Mouse (Mus musculus) embryonic fibroblast, embryonic 13.5 days (primary cell): ENCODE measurements around the gene Lpin1. TPM values are rescaled to one million over a fixed set of nuclear protein-coding genes. Genes with fewer than 3 reads are reported as not detected.

Source experiments
- H3K27ac ChIP-seq: 2 replicates; pipeline ENCODE4 v1.5.1; 2012; ENCODE audit warnings: low read length, control low read depth, inconsistent platforms; ENCODE audit not compliant: insufficient read depth
- H3K4me1 ChIP-seq: 2 replicates; pipeline ENCODE4 v1.6.1; 2011; ENCODE audit warnings: low read length; ENCODE audit not compliant: control insufficient read depth, insufficient read depth
- H3K4me3 ChIP-seq: 2 replicates; pipeline ENCODE4 v1.5.1; 2011; ENCODE audit warnings: mild to moderate bottlenecking, control low read depth, low read length; ENCODE audit not compliant: insufficient read depth
- CTCF ChIP-seq: IDR thresholded peaks from 2 replicates; pipeline ENCODE4 v1.5.1; 2011; ENCODE audit warnings: mild to moderate bottlenecking, control low read depth, low read length, moderate library complexity, borderline replicate concordance; ENCODE audit not compliant: insufficient read depth
- POLR2A ChIP-seq: IDR thresholded peaks from 2 replicates; pipeline ENCODE4 v1.6.1; 2011; ENCODE audit warnings: low read depth, mild to moderate bottlenecking, control low read depth, low read length, moderate library complexity
- polyA plus RNA-seq: library from polyadenylated mRNA; stranded (reverse); fragments of >200 nt; gene quantifications from 2 replicates; pipeline ENCODE4 v1.2.4, GENCODE M21; 2011; ENCODE audit warnings: low read depth; ENCODE audit not compliant: missing spikeins, insufficient read length

The Lpin1 gene
- polyA plus RNA-seq, 1 experiment: 8.9 TPM

DNA sequence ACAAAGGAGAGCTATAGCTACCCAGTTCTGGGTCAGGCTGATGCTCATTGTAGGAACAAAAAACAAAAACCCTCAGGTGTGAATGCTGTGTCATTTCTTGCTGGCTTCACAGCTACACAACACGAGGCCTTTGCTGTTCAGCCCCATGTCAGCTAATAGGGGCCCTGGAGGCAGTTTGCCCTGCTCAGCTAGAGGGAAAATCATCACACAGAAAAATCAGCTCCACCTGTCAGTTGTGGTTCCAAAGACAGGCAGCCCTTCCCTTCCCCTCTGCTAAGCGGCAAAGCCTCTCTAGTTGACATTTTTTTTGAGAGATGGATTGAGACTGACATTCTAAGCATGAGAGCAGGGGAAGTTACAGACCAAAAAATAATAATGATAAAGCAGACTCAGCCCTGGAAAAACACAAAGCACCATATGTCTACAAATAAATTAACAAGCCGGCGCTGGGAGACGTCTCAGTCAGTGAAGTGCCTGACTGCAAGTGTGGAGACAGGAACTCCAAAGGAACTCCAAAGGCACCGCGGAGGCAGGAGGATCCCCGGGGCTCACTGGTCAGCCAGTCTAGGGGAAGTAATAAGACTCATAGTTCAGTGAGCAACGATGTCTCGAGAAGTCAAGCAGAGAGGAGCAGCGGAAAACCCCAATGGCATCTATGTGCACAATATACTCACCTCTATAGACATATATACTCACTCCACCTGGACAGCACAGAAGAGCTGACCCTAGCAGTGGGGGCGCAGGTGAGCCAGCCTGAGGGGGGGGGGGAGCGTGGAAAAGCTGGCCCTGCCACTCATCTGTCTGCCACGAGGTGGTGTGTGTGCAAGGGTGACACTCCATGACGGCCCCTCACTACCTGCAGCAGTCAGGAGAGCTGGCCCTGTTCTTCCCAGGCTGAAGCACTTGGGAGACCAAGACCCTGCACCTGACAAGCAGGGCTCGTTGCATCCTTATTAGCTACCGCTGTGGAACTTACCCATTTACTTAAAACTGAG lies 103.7 kb downstream of the Lpin1 start:
- H3K4me1 ChIP-seq: no peaks in the 10 kb centered on the region
- no peak for TF ChIP-seq CTCF
- no peak for TF ChIP-seq POLR2A
- no peak overlapping the region for H3K4me3 ChIP-seq

DNA sequence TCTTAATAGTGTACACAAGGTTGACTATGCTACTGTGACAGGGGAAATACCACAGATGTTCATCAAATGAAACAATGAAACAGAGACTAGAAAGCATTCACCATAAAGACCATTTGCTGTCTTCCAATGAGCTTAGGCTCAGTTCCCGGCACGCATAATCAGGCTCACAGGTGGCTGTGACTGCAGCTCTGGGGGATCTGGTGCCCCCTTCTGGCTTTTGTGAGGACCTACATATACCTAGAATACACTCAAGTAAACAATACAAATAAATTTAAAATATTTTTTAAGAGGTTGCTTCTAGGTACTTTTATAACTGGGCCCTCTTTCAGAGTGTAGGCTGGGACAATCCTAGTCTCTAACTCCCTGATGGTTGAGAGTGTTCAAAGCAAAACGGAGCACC lies 106.5 kb downstream of the Lpin1 start:
- H3K4me3 ChIP-seq: no peak overlapping the region
- no peaks in the 10 kb centered on the region for H3K4me1 ChIP-seq
- no peak for TF ChIP-seq CTCF
- no peak overlapping the region for H3K27ac ChIP-seq

More for the DNA sequence above, 103.7 kb downstream of the Lpin1 start:
- H3K27ac ChIP-seq: no peak overlapping the region

DNA sequence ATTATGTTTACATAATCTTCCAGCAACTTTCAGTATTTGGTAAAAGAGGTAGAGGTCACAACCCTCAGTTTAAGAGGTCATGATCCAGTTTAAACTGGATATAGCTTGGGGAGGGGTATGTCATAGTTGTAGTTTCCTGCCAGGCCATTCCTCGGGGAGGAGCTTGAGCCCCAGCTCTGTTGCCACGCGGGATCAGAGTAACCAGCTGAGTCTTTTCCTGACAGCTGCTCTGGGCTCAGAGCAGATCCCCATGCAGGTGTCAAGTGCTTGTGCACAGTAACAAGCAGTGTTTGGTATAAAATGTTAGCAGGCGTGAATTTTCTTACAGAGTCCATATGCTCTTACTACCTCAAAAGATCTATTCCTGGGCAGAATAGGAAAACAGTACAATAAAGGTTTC lies 112.8 kb downstream of the Lpin1 start:
- H3K4me1 ChIP-seq: no peaks in the 10 kb centered on the region
- TF ChIP-seq POLR2A: no peak
- no peak for TF ChIP-seq CTCF
- H3K4me3 ChIP-seq: no peak overlapping the region

DNA sequence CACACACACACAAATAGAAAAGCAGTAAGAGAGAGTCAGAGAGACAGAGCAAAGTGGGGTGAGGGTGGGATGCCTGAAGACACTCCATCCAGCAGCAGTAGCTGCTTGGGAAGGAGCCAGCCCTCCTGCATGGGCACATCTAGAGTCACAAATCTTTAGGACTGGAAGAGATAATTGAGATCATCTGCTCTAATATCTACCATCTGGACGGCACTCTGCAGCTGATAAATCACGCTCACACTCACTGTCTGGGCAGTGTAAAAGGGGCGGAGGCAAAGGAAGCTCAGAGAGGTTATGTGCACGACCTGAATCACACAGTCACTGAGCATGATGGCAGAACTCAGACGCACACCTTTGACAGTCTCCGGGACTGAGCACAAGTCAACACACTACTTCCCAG lies 118.1 kb downstream of the Lpin1 start:
- TF ChIP-seq CTCF: no peak
- TF ChIP-seq POLR2A: no peak
- H3K27ac ChIP-seq: no peak overlapping the region
- H3K4me1 ChIP-seq: no peaks in the 10 kb centered on the region
- H3K4me3 ChIP-seq: no peak overlapping the region

More for the DNA sequence above, 112.8 kb downstream of the Lpin1 start:
- H3K27ac ChIP-seq: no peak overlapping the region

DNA sequence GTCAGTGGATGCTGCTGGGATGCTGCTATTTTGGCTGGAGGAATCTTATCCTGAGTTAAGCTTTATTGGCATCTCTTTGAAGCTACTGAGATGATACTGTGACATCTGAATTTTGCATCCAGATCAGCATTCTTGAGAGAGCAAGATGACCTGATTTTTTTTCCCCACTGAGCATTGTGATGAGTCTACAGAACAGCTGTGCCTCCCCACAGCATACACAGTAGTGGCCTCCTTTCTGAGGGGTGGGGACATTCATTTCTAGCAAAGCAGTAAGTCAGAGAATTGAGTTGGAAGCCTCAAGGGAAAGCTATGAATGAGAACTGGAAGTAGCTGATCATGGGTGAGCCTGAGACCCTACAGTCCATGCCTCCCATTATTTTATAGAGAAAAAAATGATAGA lies 121.9 kb downstream of the Lpin1 start:
- H3K27ac ChIP-seq: no peak overlapping the region
- no peak overlapping the region for H3K4me3 ChIP-seq
- H3K4me1 ChIP-seq: no peaks in the 10 kb centered on the region
- TF ChIP-seq POLR2A (no peak), CTCF (no peak)

DNA sequence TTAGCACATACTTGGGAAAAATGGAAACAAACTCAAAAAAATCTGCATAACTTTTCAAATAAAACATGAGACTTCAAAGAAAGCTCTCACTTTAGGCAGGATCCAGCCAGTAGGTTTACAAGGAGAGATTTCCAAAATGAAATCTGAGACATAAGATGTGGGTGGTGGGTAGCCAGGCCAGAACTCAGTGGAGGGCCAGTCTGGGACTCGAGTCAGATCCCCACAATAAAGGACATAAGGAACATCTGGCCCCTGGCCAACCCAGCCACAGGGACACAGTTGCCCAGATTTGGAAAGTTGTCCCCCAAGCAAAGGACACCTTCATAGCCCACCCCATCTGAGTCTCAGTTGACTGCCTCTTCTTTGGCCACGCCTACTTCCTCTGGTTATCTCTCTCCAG lies 123.3 kb downstream of the Lpin1 start:
- no peaks in the 10 kb centered on the region for H3K4me1 ChIP-seq
- H3K4me3 ChIP-seq: no peak overlapping the region
- TF ChIP-seq CTCF (no peak), POLR2A (no peak)
- H3K27ac ChIP-seq: no peak overlapping the region

Other genes with a start within 250 kb of the Lpin1 start
- gene Ntsr2, start 42.4 kb upstream of the Lpin1 start, polyA plus RNA-seq: not detected in 2 replicates
- gene Greb1, start 189.9 kb upstream of the Lpin1 start, polyA plus RNA-seq: 0.62 and 0.84 TPM in 2 replicates
- gene E2f6, start 200.0 kb upstream of the Lpin1 start, polyA plus RNA-seq: 46.5 and 56.5 TPM in 2 replicates